Mouse (Mus musculus) midbrain, embryonic 11.5 days (tissue): ENCODE measurements at regions not wholly inside any gene's neighbourhood (a gene's known extent, or its start where the extent isn't known, plus 50 kb on each side); places are given as distances from the start of the nearest gene placed in this dataset.
"Not testable (repeated sequence)": the region's sequence is repeated elsewhere in the genome, so short reads cannot be mapped to it uniquely, and the experiment has no call there.

ENCODE experiments used
- ATAC-seq: fragments of 200-750 bp; cut with Nextera tagmentation; 2 replicates; pipeline ENCODE4 v1.8.0; 2017; ENCODE audit warnings: moderate TSS enrichment, moderate library complexity; ENCODE audit not compliant: low FRiP score
- DNase-seq: peaks from one replicate; pipeline ENCODE4 v3.0.0; 2015; ENCODE audit warnings: low spot score; ENCODE audit errors: missing footprints
- H3K27ac ChIP-seq: fragments of 300-500 bp; sonication (generic); 2 replicates; pipeline ENCODE4 v1.5.1; 2014; ENCODE audit warnings: low read depth, low read length
- H3K27me3 ChIP-seq: fragments of 300-500 bp; sonication (generic); 2 replicates; pipeline ENCODE4 v1.6.1; 2014; ENCODE audit warnings: mild to moderate bottlenecking, low read length, moderate library complexity, mixed read lengths; ENCODE audit not compliant: control insufficient read depth, insufficient read depth
- H3K36me3 ChIP-seq: fragments of 300-500 bp; sonication (generic); 2 replicates; pipeline ENCODE4 v1.6.1; 2014; ENCODE audit warnings: mild to moderate bottlenecking, low read length, moderate library complexity, mixed read lengths; ENCODE audit not compliant: control insufficient read depth, insufficient read depth
- H3K4me1 ChIP-seq: fragments of 300-500 bp; sonication (generic); 2 replicates; pipeline ENCODE4 v1.6.1; 2014; ENCODE audit warnings: low read length; ENCODE audit not compliant: control insufficient read depth, insufficient read depth
- H3K4me2 ChIP-seq: fragments of 300-500 bp; sonication (generic); 2 replicates; pipeline ENCODE4 v1.6.1; 2014; ENCODE audit warnings: mild to moderate bottlenecking, moderate library complexity
- H3K4me3 ChIP-seq: fragments of 300-500 bp; sonication (generic); 2 replicates; pipeline ENCODE4 v1.5.1; 2014; ENCODE audit warnings: low read depth, low read length
- H3K9ac ChIP-seq: fragments of 300-500 bp; sonication (generic); 2 replicates; pipeline ENCODE4 v1.6.1; 2014; ENCODE audit warnings: low read length
- H3K9me3 ChIP-seq: fragments of 300-500 bp; sonication (generic); 2 replicates; pipeline ENCODE4 v1.6.1; 2016; ENCODE audit warnings: low read length; ENCODE audit not compliant: control insufficient read depth
- WGBS: fragments of 180-500 bp; shearing (Covaris S2); extraction: QIAGEN DNeasy Blood & Tissue Kit; methylation state at CpG from one replicate; pipeline ENCODE4 v1.1.7; 2014; 5-methylcytosine and 5-hydroxymethylcytosine counted together

DNA sequence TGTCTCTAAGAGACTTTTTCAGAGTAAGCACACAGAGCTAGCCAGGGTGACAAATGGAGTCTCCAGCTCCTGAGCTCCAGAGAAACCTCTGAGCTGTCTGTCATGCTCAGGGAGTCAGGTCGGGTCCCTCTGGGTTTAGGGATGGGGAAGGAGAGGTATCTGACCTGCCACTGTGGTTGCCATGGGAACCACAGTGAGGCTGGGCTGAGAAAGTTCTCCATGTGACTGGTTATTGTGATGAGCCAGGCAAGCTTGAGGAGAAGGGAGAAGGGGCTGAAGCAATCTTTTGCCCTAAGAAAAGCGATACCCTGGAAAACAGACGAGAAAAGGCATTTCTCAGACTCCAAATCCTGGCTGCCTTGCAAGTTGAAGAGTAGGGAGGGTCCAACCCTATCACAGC, 105.7 kb upstream of the Syt13 start:
- Histone ChIP-seq H3K27ac (no peak overlapping the region), H3K4me2 (no peak overlapping the region), H3K27me3 (no peaks in the 10 kb centered on the region), H3K4me3 (no peak overlapping the region), H3K9ac (no peak overlapping the region), H3K4me1 (peaks cover 18% of the 10 kb centered on the region), H3K36me3 (no peaks in the 10 kb centered on the region), H3K9me3 (no peaks in the 10 kb centered on the region)
- 15% methylated on average over 3 of the region's 3 CpGs for WGBS
- peak; percentile 83 for DNase-seq
- ATAC-seq, result no peak

DNA sequence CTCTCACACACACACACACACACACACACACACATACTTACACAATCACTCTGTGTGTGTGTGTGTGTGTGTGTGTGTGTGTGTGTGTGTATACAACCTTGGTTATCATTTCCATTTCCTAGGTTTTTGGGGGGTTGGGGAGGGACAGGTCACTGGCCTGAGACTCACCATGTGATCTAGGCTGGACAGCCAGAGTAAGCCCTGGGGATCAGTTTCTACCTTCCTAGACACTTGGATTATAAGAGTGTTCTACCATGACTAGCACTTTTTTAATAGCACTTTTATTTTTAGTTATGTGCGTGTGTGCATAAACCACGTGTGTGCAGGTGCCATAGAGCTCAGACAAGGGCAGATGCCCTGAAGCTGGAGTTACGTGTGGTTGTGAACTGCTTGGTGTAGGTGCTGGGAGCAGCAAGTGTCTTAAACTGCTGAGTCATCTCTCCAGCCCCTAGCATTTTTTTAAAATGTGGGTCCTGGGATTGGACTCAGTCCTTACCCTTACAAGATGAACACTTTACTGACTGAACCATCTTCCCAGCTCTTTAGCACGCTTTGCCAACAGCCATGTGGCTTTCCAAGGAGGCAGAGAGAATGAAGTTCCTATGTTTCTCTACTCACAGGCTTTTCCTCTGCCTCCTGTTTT, 105.1 kb upstream of the Syt13 start:
- H3K4me1 ChIP-seq, result peaks cover 18% of the 10 kb centered on the region
- no peak overlapping the region for H3K4me3 ChIP-seq
- no peaks in the 10 kb centered on the region for H3K9me3 ChIP-seq
- H3K9ac ChIP-seq, result no peak overlapping the region
- DNase-seq (peak; percentile 73), ATAC-seq (no peak)
- H3K4me2 ChIP-seq, result no peak overlapping the region
- 82% methylated on average over 4 of the region's 4 CpGs for WGBS
- no peaks in the 10 kb centered on the region for H3K36me3 ChIP-seq
- no peak overlapping the region for H3K27ac ChIP-seq
- no peaks in the 10 kb centered on the region for H3K27me3 ChIP-seq

DNA sequence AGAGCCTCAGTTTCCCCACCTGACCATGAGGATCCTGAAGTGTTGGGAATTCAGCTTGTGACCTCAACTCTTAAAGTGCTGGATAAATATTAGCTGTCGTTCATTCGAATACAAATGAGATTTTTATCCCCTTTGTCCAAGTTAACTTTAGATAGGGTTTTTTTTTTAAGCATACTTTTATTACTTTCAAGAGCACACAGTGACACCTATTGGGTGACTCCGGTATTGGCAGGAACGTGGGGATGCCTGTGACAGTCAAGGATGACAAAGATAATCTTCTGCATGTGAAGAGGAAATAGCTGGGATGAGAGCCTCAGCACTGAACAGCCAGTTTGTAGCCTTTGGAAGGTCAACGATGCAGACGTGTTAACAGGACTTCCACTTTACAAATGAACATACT, 103.9 kb upstream of the Syt13 start:
- peaks cover 16% of the 10 kb centered on the region for H3K4me1 ChIP-seq
- 10% methylated on average over 6 of the region's 6 CpGs for WGBS
- H3K9me3 ChIP-seq, result not testable (repeated sequence)

DNA sequence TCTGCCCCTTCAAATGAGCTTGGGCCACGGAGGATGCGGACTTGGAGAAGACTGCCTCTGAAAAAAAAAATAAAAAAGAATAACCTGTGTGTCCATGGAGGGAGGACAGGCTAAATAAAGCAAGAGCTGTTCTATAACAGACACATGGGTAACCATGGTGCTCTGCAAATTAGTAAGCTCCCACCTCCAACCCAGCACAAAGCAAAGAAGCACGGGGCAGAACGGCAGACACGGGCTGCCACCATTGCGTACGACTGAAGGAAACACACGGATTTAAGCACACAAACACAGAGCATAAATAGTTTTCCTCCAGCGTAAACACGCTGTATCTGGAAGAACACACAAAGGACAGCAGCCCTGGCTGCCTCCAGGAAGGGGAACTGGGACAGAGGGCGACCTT, 101.9 kb upstream of the Syt13 start:
- Histone ChIP-seq H3K9ac (no peak overlapping the region), H3K27me3 (no peaks in the 10 kb centered on the region), H3K9me3 (no peaks in the 10 kb centered on the region), H3K4me2 (no peak overlapping the region), H3K27ac (no peak overlapping the region), H3K4me3 (no peak overlapping the region), H3K36me3 (no peaks in the 10 kb centered on the region), H3K4me1 (peaks cover 4% of the 10 kb centered on the region)
- no peak for ATAC-seq
- WGBS, result 76% methylated on average over 11 of the region's 11 CpGs
- DNase-seq, result no peak

More for the DNA sequence above, 103.9 kb upstream of the Syt13 start:
- not testable (repeated sequence) for H3K4me2 ChIP-seq, H3K27me3 ChIP-seq, H3K9ac ChIP-seq, H3K4me3 ChIP-seq, ATAC-seq, H3K27ac ChIP-seq, H3K36me3 ChIP-seq
- DNase-seq, result peak; percentile 95

DNA sequence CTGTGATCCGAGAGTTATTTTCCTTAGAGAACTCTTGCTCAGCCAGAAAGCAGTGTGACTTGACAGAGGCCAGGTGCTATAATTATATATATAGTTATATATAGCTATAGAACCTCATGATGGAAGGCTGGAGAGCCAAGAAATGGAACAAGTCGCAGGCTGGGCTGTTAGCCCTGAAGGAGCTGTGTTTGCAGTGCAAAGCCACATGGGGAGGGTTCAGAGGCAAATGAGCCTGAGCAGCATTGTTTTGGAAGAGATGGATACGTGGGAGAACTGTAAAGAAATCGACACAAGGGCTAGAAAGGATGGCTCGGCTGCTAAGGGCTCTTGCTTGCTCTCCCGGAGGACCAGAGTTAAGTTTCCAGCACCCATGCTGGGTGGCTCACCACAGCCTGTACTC, 95.3 kb upstream of the Syt13 start:
- H3K9ac ChIP-seq, result no peak overlapping the region
- no peaks in the 10 kb centered on the region for H3K9me3 ChIP-seq
- ATAC-seq (no peak), DNase-seq (no peak)
- H3K4me3 ChIP-seq, result no peak overlapping the region
- H3K4me1 ChIP-seq, result no peaks in the 10 kb centered on the region
- H3K36me3 ChIP-seq, result no peaks in the 10 kb centered on the region
- H3K4me2 ChIP-seq, result no peak overlapping the region
- no peaks in the 10 kb centered on the region for H3K27me3 ChIP-seq
- H3K27ac ChIP-seq, result no peak overlapping the region
- 73% methylated on average over 6 of the region's 6 CpGs for whole genome bisulfite sequencing

DNA sequence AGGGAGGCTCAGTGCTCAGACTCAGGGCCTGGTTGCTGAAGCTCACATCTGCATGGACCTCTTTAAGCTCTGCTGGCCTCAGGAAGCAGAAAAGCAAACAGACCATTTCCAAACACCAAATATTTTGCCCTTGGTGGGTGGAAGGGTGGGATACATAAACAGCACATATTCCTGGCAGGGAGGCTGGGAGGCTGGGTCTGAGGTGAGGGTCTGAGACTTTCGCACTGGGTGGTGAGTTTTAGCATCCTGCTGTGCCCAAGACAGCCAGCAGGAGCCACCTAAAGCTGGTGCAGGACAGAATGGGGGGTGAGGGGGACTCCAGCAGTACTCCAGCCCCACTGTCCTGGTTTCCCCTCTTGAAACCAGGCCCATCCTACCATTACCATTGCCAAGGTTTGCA, 90.6 kb upstream of the Syt13 start:
- 84% methylated on average over 1 of the region's 1 CpGs for WGBS
- H3K27ac ChIP-seq, result no peak overlapping the region
- H3K9ac ChIP-seq, result no peak overlapping the region
- no peak for DNase-seq
- no peak overlapping the region for H3K4me3 ChIP-seq
- no peak overlapping the region for H3K4me2 ChIP-seq
- no peaks in the 10 kb centered on the region for H3K27me3 ChIP-seq
- H3K9me3 ChIP-seq, result no peaks in the 10 kb centered on the region
- peaks cover 4% of the 10 kb centered on the region for H3K4me1 ChIP-seq
- ATAC-seq, result no peak
- H3K36me3 ChIP-seq, result no peaks in the 10 kb centered on the region

DNA sequence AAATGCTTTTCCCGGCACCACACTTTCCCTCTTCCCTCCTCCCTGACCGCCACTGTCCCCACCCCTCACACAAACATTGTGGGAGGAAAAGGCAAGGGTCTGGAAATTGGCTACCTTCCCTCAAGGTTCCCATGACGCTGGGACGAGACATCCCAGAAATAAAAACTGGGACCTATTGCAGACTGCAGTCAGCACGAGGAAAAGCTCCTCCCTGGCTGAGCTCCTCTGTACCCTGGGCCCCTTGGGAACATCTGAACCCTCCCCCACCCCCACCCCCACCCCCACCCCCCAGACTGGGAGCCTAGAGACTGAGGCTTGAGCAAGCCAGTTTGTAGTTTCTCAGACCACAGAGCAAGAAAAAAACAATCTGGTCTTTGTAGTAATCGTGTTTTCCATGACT, 89.5 kb upstream of the Syt13 start:
- DNase-seq (no peak), ATAC-seq (no peak)
- Histone ChIP-seq H3K36me3 (no peaks in the 10 kb centered on the region), H3K4me2 (no peak overlapping the region), H3K27me3 (no peaks in the 10 kb centered on the region), H3K4me3 (no peak overlapping the region), H3K9me3 (no peaks in the 10 kb centered on the region), H3K9ac (no peak overlapping the region), H3K4me1 (peaks cover 4% of the 10 kb centered on the region), H3K27ac (no peak overlapping the region)
- 20% methylated on average over 6 of the region's 6 CpGs for WGBS

DNA sequence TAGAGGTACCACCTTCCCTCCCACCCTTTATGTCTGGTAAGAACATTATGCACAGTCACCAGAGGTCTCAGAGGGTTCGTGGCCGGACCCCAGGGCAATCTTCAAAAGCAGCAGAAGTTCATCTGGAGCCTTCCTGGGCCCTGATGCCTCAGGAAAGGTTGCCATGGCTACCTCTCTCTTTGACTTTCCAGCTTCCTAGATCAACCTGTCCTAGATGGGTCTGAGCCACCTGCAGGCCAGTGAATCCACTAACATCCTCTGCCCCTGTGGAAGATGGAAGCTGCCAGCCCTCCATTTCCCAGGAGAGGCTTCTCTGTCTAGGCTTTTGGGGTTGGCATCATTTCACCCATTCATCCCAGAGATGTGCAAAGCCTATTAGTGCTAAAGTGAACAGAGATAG, 84.8 kb upstream of the Syt13 start:
- no peak overlapping the region for H3K27ac ChIP-seq
- peaks cover 3% of the 10 kb centered on the region for H3K4me1 ChIP-seq
- no peak overlapping the region for H3K9ac ChIP-seq
- WGBS, result 79% methylated on average over 2 of the region's 2 CpGs
- no peak overlapping the region for H3K4me2 ChIP-seq
- no peak for ATAC-seq
- H3K4me3 ChIP-seq, result no peak overlapping the region
- no peaks in the 10 kb centered on the region for H3K9me3 ChIP-seq
- DNase-seq, result no peak
- no peaks in the 10 kb centered on the region for H3K36me3 ChIP-seq
- H3K27me3 ChIP-seq, result no peaks in the 10 kb centered on the region

DNA sequence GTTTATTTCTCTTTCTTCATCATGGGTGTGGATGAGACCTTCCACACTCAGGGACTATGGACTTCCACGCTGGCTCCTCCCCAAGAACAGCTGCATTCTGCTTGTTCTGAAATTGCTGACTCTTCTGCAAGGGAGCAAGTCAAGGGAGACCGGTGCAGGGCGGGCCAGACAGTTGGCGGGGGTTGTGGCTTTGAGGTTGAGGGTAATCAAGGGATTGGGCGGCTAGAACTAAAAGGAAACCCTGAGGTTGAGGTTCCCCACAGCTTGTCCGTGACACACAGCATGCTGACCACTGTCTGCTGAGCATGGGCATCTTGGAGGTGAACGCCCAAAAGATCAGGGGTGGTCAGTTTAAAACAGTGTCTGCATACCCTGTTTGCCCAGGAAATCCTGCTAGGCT, 83.1 kb upstream of the Syt13 start:
- no peak for ATAC-seq

More for the DNA sequence above, 83.1 kb upstream of the Syt13 start:
- Histone ChIP-seq H3K36me3 (no peaks in the 10 kb centered on the region), H3K4me3 (no peak overlapping the region), H3K9me3 (no peaks in the 10 kb centered on the region), H3K4me2 (no peak overlapping the region), H3K27ac (no peak overlapping the region), H3K9ac (no peak overlapping the region), H3K4me1 (no peaks in the 10 kb centered on the region), H3K27me3 (no peaks in the 10 kb centered on the region)
- DNase-seq, result no peak
- WGBS, result 73% methylated on average over 7 of the region's 7 CpGs
